Mouse (Mus musculus): ENCODE data around the gene Sema3a. TPM values are rescaled to one million over a fixed set of nuclear protein-coding genes. Genes with fewer than 3 reads are reported as not detected.

The Sema3a gene
- polyA plus RNA-seq, 1 experiment from 2014 or later, result 43.4 TPM

- Histone ChIP-seq H3K4me1 (ENCODE audit: control insufficient read depth, insufficient read depth, low read length) (peaks cover 6% of the 10 kb centered on the region; the same call in 1 of the 2 replicates), H3K9ac (ENCODE audit: low read length) (no peak overlapping the region), H3K36me3 (ENCODE audit: control insufficient read depth, insufficient read depth, low read length) (no peaks in the 10 kb centered on the region), H3K27ac (replicated peaks; ENCODE audit: low read depth, low read length) (no peak overlapping the region), H3K9me3 (ENCODE audit: control insufficient read depth, low read length) (no peaks in the 10 kb centered on the region), H3K4me2 (ENCODE audit: low read depth, severe bottlenecking) (no peak overlapping the region), H3K4me3 (ENCODE audit: low read depth, low read length) (no peak overlapping the region), H3K27me3 (ENCODE audit: control insufficient read depth, insufficient read depth, low read length) (no peaks in the 10 kb centered on the region)
- ATAC-seq (ENCODE audit: insufficient number of reproducible peaks, low FRiP score, low TSS enrichment, low read depth) (no peak), DNase-seq (ENCODE audit: low spot score) (no peak)
- 14% methylated on average over 7 of the region's 7 CpGs for WGBS
Measured at GRCm38 (mm10) chr5:13144733-13145457, 19.7 kb downstream of the Sema3a start.

- Histone ChIP-seq H3K27me3 (ENCODE audit: control insufficient read depth, insufficient read depth, low read length) (no peaks in the 10 kb centered on the region), H3K9ac (ENCODE audit: low read length) (no peak overlapping the region), H3K27ac (replicated peaks; ENCODE audit: low read depth, low read length) (no peak overlapping the region), H3K4me1 (ENCODE audit: control insufficient read depth, insufficient read depth, low read length) (peaks cover 6% of the 10 kb centered on the region), H3K9me3 (ENCODE audit: control insufficient read depth, low read length) (no peaks in the 10 kb centered on the region), H3K4me2 (ENCODE audit: low read depth, severe bottlenecking) (no peak overlapping the region), H3K36me3 (ENCODE audit: control insufficient read depth, insufficient read depth, low read length) (no peaks in the 10 kb centered on the region), H3K4me3 (ENCODE audit: low read depth, low read length) (no peak overlapping the region)
- DNase-seq (ENCODE audit: low spot score) (no peak), ATAC-seq (ENCODE audit: insufficient number of reproducible peaks, low FRiP score, low TSS enrichment, low read depth) (no peak)
- 86% methylated on average over 5 of the region's 5 CpGs for WGBS
Measured at GRCm38 (mm10) chr5:13149909-13150308, 24.7 kb downstream of the Sema3a start.

- Histone ChIP-seq H3K4me3 (ENCODE audit: low read depth, low read length) (no peak overlapping the region), H3K27ac (replicated peaks; ENCODE audit: low read depth, low read length) (no peak overlapping the region), H3K4me1 (ENCODE audit: control insufficient read depth, insufficient read depth, low read length) (peaks cover 3% of the 10 kb centered on the region; the same call in 1 of the 2 replicates), H3K27me3 (ENCODE audit: control insufficient read depth, insufficient read depth, low read length) (no peaks in the 10 kb centered on the region), H3K4me2 (ENCODE audit: low read depth, severe bottlenecking) (no peak overlapping the region), H3K36me3 (ENCODE audit: control insufficient read depth, insufficient read depth, low read length) (no peaks in the 10 kb centered on the region), H3K9me3 (ENCODE audit: control insufficient read depth, low read length) (no peaks in the 10 kb centered on the region), H3K9ac (ENCODE audit: low read length) (no peak overlapping the region)
- ATAC-seq (ENCODE audit: insufficient number of reproducible peaks, low FRiP score, low TSS enrichment, low read depth), result no peak
- WGBS, result 57% methylated on average over 2 of the region's 2 CpGs
- no peak for DNase-seq (ENCODE audit: low spot score)
Measured at GRCm38 (mm10) chr5:13151002-13151401, 25.8 kb downstream of the Sema3a start.

- no peaks in the 10 kb centered on the region for H3K36me3 ChIP-seq (ENCODE audit: control insufficient read depth, insufficient read depth, low read length)
- ATAC-seq (ENCODE audit: insufficient number of reproducible peaks, low FRiP score, low TSS enrichment, low read depth), result no peak
- H3K4me3 ChIP-seq (ENCODE audit: low read depth, low read length), result no peak overlapping the region
- no peaks in the 10 kb centered on the region for H3K27me3 ChIP-seq (ENCODE audit: control insufficient read depth, insufficient read depth, low read length)
- no peaks in the 10 kb centered on the region for H3K4me1 ChIP-seq (ENCODE audit: control insufficient read depth, insufficient read depth, low read length)
- 82% methylated on average over 5 of the region's 5 CpGs for WGBS
- no peaks in the 10 kb centered on the region for H3K9me3 ChIP-seq (ENCODE audit: control insufficient read depth, low read length)
- no peak overlapping the region for H3K9ac ChIP-seq (ENCODE audit: low read length)
- no peak overlapping the region for H3K4me2 ChIP-seq (ENCODE audit: low read depth, severe bottlenecking)
- no peak for DNase-seq (ENCODE audit: low spot score)
- no peak overlapping the region for H3K27ac ChIP-seq (replicated peaks; ENCODE audit: low read depth, low read length)
Measured at GRCm38 (mm10) chr5:13157761-13158612, 32.8 kb downstream of the Sema3a start.

GRCm38 (mm10) chr5:13182186-13182585 is 57.0 kb downstream of the Sema3a start:
- Histone ChIP-seq H3K36me3 (ENCODE audit: control insufficient read depth, insufficient read depth, low read length) (no peaks in the 10 kb centered on the region), H3K4me1 (ENCODE audit: control insufficient read depth, insufficient read depth, low read length) (no peaks in the 10 kb centered on the region), H3K9me3 (ENCODE audit: control insufficient read depth, low read length) (no peaks in the 10 kb centered on the region), H3K27ac (replicated peaks; ENCODE audit: low read depth, low read length) (no peak overlapping the region), H3K4me2 (ENCODE audit: low read depth, severe bottlenecking) (no peak overlapping the region), H3K4me3 (ENCODE audit: low read depth, low read length) (no peak overlapping the region), H3K27me3 (ENCODE audit: control insufficient read depth, insufficient read depth, low read length) (no peaks in the 10 kb centered on the region), H3K9ac (ENCODE audit: low read length) (no peak overlapping the region)
- DNase-seq (ENCODE audit: low spot score) (no peak), ATAC-seq (ENCODE audit: insufficient number of reproducible peaks, low FRiP score, low TSS enrichment, low read depth) (no peak)
- WGBS, result 91% methylated on average over 2 of the region's 2 CpGs

- WGBS, result 5% methylated on average over 3 of the region's 3 CpGs
- H3K9me3 ChIP-seq (ENCODE audit: control insufficient read depth, low read length), result no peaks in the 10 kb centered on the region
- H3K9ac ChIP-seq (ENCODE audit: low read length), result no peak overlapping the region
- no peaks in the 10 kb centered on the region for H3K36me3 ChIP-seq (ENCODE audit: control insufficient read depth, insufficient read depth, low read length)
- H3K4me1 ChIP-seq (ENCODE audit: control insufficient read depth, insufficient read depth, low read length), result peaks cover 7% of the 10 kb centered on the region; the same call in 1 of the 2 replicates
- H3K4me3 ChIP-seq (ENCODE audit: low read depth, low read length), result no peak overlapping the region
- H3K27ac ChIP-seq (replicated peaks; ENCODE audit: low read depth, low read length), result no peak overlapping the region
- no peak overlapping the region for H3K4me2 ChIP-seq (ENCODE audit: low read depth, severe bottlenecking)
- no peaks in the 10 kb centered on the region for H3K27me3 ChIP-seq (ENCODE audit: control insufficient read depth, insufficient read depth, low read length)
- ATAC-seq (ENCODE audit: insufficient number of reproducible peaks, low FRiP score, low TSS enrichment, low read depth) (peak; percentile 54), DNase-seq (ENCODE audit: low spot score) (peak; percentile 55)
Measured at GRCm38 (mm10) chr5:13197886-13198285, 72.7 kb downstream of the Sema3a start.

GRCm38 (mm10) chr5:13199709-13200108 is 74.5 kb downstream of the Sema3a start:
- H3K4me3 ChIP-seq (ENCODE audit: low read depth, low read length), result no peak overlapping the region
- ATAC-seq (ENCODE audit: insufficient number of reproducible peaks, low FRiP score, low TSS enrichment, low read depth) (peak; percentile 57; the same call in 1 of the 2 replicates), DNase-seq (ENCODE audit: low spot score) (no peak)
- H3K9me3 ChIP-seq (ENCODE audit: control insufficient read depth, low read length), result no peaks in the 10 kb centered on the region
- 19% methylated on average over 6 of the region's 6 CpGs for WGBS
- H3K27me3 ChIP-seq (ENCODE audit: control insufficient read depth, insufficient read depth, low read length), result no peaks in the 10 kb centered on the region
- no peak overlapping the region for H3K9ac ChIP-seq (ENCODE audit: low read length)
- H3K36me3 ChIP-seq (ENCODE audit: control insufficient read depth, insufficient read depth, low read length), result no peaks in the 10 kb centered on the region
- H3K27ac ChIP-seq (replicated peaks; ENCODE audit: low read depth, low read length), result no peak overlapping the region
- peaks cover 7% of the 10 kb centered on the region; the same call in 1 of the 2 replicates for H3K4me1 ChIP-seq (ENCODE audit: control insufficient read depth, insufficient read depth, low read length)
- H3K4me2 ChIP-seq (ENCODE audit: low read depth, severe bottlenecking), result no peak overlapping the region

- Histone ChIP-seq H3K36me3 (ENCODE audit: control insufficient read depth, insufficient read depth, low read length) (no peaks in the 10 kb centered on the region), H3K4me1 (ENCODE audit: control insufficient read depth, insufficient read depth, low read length) (no peaks in the 10 kb centered on the region), H3K4me2 (ENCODE audit: low read depth, severe bottlenecking) (no peak overlapping the region), H3K27ac (replicated peaks; ENCODE audit: low read depth, low read length) (no peak overlapping the region), H3K4me3 (ENCODE audit: low read depth, low read length) (no peak overlapping the region), H3K9me3 (ENCODE audit: control insufficient read depth, low read length) (no peaks in the 10 kb centered on the region), H3K27me3 (ENCODE audit: control insufficient read depth, insufficient read depth, low read length) (no peaks in the 10 kb centered on the region), H3K9ac (ENCODE audit: low read length) (no peak overlapping the region)
- no peak for ATAC-seq (ENCODE audit: insufficient number of reproducible peaks, low FRiP score, low TSS enrichment, low read depth)
- DNase-seq (ENCODE audit: low spot score), result no peak
- WGBS, result 73% methylated on average over 3 of the region's 3 CpGs
Measured at GRCm38 (mm10) chr5:13255353-13255752, 130.1 kb downstream of the Sema3a start.

Measured in limb, embryonic 11.5 days (tissue).